Mouse (Mus musculus): ENCODE data around the gene Arl2bp. TPM values are rescaled to one million over a fixed set of nuclear protein-coding genes. Genes with fewer than 3 reads are reported as not detected.
A peak's percentile ranks its signal among the peaks of the same experiment; 100 is the strongest.

The Arl2bp gene
- polyA plus RNA-seq, 1 experiment: 36.3 TPM

DNA sequence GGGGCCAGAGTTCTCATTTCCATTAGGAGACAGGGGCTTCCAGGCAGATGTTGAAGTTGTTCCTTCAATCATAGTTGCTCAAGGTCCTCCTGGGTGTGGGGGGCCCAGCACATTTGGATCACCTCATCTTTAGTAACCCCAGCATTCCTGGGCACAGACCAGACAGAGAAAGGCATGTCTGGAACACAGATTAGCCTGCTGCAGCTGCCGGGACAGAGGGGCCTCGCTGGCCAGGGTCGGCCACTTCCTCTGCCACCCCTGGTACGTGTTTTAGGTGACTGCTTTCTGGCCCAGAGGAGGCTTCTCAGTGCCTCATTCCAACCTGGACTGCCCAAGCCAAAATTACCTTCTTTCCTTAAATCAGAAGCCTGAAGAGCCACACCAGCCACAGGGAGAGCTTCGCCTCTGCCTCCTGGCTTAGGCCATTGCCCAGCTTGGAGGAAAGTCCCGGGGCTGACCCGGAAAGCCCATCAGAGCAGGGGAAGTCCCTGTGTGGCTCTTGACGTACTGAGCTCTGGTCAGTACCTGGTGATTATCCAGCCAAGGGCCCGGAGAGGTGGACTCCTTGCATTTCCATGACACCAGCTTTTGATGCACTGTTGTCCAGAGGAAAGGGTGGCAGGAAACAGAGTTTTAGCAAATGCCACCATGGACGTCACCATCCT lies 39.3 kb downstream of the Arl2bp start:
- H3K4me1 ChIP-seq (ENCODE audit: control insufficient read depth, insufficient read depth, low read length): no peaks in the 10 kb centered on the region; the same call in none of the 2 replicates
- no peak overlapping the region for H3K4me3 ChIP-seq (replicated peaks; ENCODE audit: control insufficient read depth, low read depth, low read length)
- H3K27ac ChIP-seq (ENCODE audit: control insufficient read depth, insufficient read depth, low read depth, low read length, poor library complexity): no peak overlapping the region
- TF ChIP-seq POLR2A (IDR thresholded peaks at IDR 0.05; ENCODE audit: borderline replicate concordance, control insufficient read depth, low read depth, low read length) (no peak), CTCF (IDR thresholded peaks at IDR 0.05; ENCODE audit: control insufficient read depth, insufficient read depth, low read length) (no peak)
- 84% methylated on average over 10 of the region's 10 CpGs for WGBS

DNA sequence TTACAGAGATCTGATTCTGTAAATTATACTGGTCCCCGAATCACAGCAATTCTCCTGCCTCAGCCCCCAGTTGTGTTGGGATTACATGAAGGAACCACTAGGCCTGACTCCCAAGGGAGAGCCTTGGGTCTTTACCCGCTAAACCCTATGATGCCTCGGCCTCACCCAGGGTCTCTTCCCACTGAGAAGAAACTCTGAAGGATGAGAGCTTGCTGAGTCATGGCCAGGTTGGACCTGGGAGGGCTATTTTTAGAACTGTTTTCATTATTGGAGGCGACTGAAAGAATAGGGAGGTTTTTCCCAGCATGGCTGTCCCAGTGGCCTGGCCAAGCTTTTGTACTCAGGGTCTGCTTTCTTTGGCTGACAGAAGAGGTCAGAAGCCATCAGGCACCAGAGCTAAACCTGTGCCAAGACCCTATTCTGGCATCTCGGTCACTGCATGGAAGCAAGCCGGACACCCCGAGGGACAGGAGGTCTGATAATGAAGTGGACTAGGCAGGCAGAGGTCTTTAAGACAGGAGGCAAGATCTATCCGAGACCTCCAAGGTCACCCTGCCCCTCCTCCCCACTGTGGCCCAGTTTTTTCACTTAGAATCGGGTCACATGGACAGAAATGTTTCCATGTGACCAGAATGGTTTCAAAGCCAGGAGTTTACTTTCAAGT lies 40.5 kb downstream of the Arl2bp start:
- TF ChIP-seq POLR2A (IDR thresholded peaks at IDR 0.05; ENCODE audit: borderline replicate concordance, control insufficient read depth, low read depth, low read length) (no peak), CTCF (IDR thresholded peaks at IDR 0.05; ENCODE audit: control insufficient read depth, insufficient read depth, low read length) (no peak)
- Histone ChIP-seq H3K4me1 (ENCODE audit: control insufficient read depth, insufficient read depth, low read length) (peaks cover 3% of the 10 kb centered on the region), H3K27ac (ENCODE audit: control insufficient read depth, insufficient read depth, low read depth, low read length, poor library complexity) (no peak overlapping the region), H3K4me3 (replicated peaks; ENCODE audit: control insufficient read depth, low read depth, low read length) (no peak overlapping the region)
- WGBS: 79% methylated on average over 9 of the region's 9 CpGs

DNA sequence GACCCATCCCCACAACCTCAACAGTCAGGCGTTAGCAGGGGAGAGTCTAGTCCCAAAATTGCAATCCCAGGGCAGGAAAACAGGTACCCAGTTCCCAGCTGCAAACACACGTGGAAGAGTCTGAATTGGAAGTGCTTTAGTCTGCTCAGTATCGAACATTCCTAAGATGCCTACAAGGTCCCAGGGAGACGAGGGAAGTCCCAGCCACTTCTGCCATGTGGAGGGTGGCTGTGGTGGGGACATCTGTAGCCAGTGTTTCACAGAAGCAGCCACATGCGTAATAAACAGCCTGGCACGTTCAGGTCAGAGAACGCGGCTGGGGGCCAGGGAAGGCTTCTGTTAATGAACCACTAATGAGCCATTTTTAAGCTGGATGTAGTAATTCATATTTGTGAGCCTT lies 43.9 kb downstream of the Arl2bp start:
- H3K4me3 ChIP-seq (replicated peaks; ENCODE audit: control insufficient read depth, low read depth, low read length): no peak overlapping the region
- TF ChIP-seq POLR2A (IDR thresholded peaks at IDR 0.05; ENCODE audit: borderline replicate concordance, control insufficient read depth, low read depth, low read length): no peak
- no peak for TF ChIP-seq CTCF (IDR thresholded peaks at IDR 0.05; ENCODE audit: control insufficient read depth, insufficient read depth, low read length)
- no peak overlapping the region for H3K27ac ChIP-seq (ENCODE audit: control insufficient read depth, insufficient read depth, low read depth, low read length, poor library complexity)
- WGBS: 54% methylated on average over 8 of the region's 8 CpGs
- H3K4me1 ChIP-seq (ENCODE audit: control insufficient read depth, insufficient read depth, low read length): peaks cover 3% of the 10 kb centered on the region

DNA sequence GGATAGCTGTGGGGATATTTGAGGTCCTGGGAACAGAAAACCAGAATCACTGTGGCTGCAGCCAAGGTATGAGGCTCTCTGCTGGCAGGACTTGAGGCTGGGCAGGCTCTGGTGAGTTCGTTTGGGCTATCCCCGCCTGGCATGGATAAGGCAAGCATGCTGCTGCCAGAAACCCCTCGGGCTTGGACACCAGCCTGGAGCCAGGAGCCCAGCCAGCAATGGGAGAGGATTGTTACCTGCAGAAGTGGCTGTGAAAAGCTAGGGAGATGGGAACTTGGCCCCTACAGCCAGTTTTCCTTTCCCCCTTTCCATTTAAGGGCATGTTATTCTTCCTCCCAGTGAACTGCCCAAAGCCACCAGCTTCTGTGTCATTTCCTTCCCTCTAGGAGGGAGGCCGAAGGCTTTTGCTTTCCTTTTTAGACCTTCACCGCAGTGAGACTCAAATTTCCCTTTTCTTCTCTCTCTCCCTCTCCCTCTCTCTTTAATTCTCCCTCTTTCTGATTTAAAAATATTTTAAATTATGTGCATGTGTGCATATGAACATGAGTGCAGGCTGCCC lies 44.8 kb downstream of the Arl2bp start:
- peaks cover 3% of the 10 kb centered on the region for H3K4me1 ChIP-seq (ENCODE audit: control insufficient read depth, insufficient read depth, low read length)
- peak overlapping the region; percentile 89 for H3K27ac ChIP-seq (ENCODE audit: control insufficient read depth, insufficient read depth, low read depth, low read length, poor library complexity)
- peak overlapping the region; percentile 53 for H3K4me3 ChIP-seq (replicated peaks; ENCODE audit: control insufficient read depth, low read depth, low read length)
- TF ChIP-seq POLR2A (IDR thresholded peaks at IDR 0.05; ENCODE audit: borderline replicate concordance, control insufficient read depth, low read depth, low read length) (no peak), CTCF (IDR thresholded peaks at IDR 0.05; ENCODE audit: control insufficient read depth, insufficient read depth, low read length) (no peak)
- 2% methylated on average over 5 of the region's 5 CpGs for WGBS

DNA sequence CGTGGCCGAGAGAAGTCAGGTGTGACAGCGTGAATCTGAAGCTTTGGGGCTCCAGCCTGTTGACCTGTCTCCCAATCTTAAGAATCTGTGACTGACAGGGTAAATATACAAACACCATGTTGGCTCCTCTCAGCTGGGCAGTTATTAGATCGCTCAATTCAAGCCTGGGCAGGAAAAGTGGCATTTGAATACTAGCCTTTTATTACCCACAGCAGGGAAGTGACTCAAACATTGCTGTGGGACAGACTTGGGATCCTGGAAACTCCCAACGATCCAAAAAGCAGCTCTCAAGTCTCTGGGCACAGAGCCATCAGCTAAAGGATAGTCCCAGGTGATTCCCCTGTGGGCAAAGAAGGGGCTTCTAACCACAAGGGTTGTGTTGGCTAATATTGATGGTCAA lies 48.2 kb downstream of the Arl2bp start:
- Histone ChIP-seq H3K27ac (ENCODE audit: control insufficient read depth, insufficient read depth, low read depth, low read length, poor library complexity) (no peak overlapping the region), H3K4me3 (replicated peaks; ENCODE audit: control insufficient read depth, low read depth, low read length) (no peak overlapping the region), H3K4me1 (ENCODE audit: control insufficient read depth, insufficient read depth, low read length) (peaks cover 3% of the 10 kb centered on the region)
- TF ChIP-seq CTCF (IDR thresholded peaks at IDR 0.05; ENCODE audit: control insufficient read depth, insufficient read depth, low read length): no peak
- no peak for TF ChIP-seq POLR2A (IDR thresholded peaks at IDR 0.05; ENCODE audit: borderline replicate concordance, control insufficient read depth, low read depth, low read length)
- WGBS: 57% methylated on average over 5 of the region's 5 CpGs

DNA sequence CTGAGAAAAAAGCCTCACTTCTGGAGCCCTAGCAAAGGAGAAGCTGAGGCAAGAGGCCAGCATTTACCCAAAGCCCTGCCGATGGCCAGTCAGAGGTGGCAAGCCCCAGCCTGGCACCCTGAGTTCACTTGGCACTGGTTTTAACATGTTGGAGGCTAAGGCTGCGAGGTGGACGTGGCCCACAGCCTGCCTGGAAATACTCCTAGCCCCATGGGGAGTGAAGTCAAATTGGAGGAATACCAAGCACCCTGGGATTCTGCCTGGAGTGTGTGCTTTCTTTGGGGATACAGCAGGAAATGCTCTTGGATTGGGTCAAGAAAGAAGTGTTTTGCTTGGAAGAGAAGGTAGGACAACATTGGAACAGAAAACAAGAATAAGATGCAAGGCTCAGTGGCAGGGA lies 49.5 kb downstream of the Arl2bp start:
- H3K27ac ChIP-seq (ENCODE audit: control insufficient read depth, insufficient read depth, low read depth, low read length, poor library complexity): no peak overlapping the region
- TF ChIP-seq CTCF (IDR thresholded peaks at IDR 0.05; ENCODE audit: control insufficient read depth, insufficient read depth, low read length): no peak
- no peak for TF ChIP-seq POLR2A (IDR thresholded peaks at IDR 0.05; ENCODE audit: borderline replicate concordance, control insufficient read depth, low read depth, low read length)
- H3K4me1 ChIP-seq (ENCODE audit: control insufficient read depth, insufficient read depth, low read length): peaks cover 3% of the 10 kb centered on the region
- no peak overlapping the region for H3K4me3 ChIP-seq (replicated peaks; ENCODE audit: control insufficient read depth, low read depth, low read length)
- WGBS: 80% methylated on average over 3 of the region's 3 CpGs

DNA sequence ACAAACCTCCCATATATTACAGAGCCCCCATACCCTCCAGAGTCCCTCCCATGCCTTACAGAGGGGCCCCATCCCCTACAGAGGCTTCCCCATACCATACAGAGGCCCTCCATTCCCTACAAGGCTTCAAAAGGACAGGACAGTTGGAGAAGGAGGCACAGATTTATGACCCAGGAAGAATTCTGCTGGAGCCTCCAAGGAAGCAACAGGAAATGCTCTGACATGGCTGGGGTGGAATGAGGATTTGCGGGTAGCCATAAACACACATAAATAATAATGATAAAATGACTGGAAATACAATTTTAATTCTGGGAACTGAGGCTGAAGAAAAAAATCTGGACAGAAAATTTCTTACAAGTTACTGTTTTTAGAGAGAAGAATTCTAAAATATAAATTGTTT lies 50.4 kb downstream of the Arl2bp start:
- H3K4me1 ChIP-seq (ENCODE audit: control insufficient read depth, insufficient read depth, low read length): no peaks in the 10 kb centered on the region
- no peak overlapping the region for H3K27ac ChIP-seq (ENCODE audit: control insufficient read depth, insufficient read depth, low read depth, low read length, poor library complexity)
- no peak overlapping the region for H3K4me3 ChIP-seq (replicated peaks; ENCODE audit: control insufficient read depth, low read depth, low read length)
- TF ChIP-seq CTCF (IDR thresholded peaks at IDR 0.05; ENCODE audit: control insufficient read depth, insufficient read depth, low read length) (no peak), POLR2A (IDR thresholded peaks at IDR 0.05; ENCODE audit: borderline replicate concordance, control insufficient read depth, low read depth, low read length) (no peak)
- WGBS: 80% methylated on average over 1 of the region's 1 CpGs

Other genes with a start within 250 kb of the Arl2bp start
- gene Nlrc5, start 232.2 kb upstream of the Arl2bp start, polyA plus RNA-seq (2011; ENCODE audit: insufficient read depth, insufficient read length, low replicate concordance, missing spikeins): 16.5 TPM in 2 replicates
- gene Cpne2, start 133.6 kb upstream of the Arl2bp start, polyA plus RNA-seq (2011; ENCODE audit: insufficient read depth, insufficient read length, low replicate concordance, missing spikeins): 23.4 and 36.1 TPM in 2 replicates
- 8.7 and 9.5 TPM in 2 replicates for gene Rspry1, start 64.7 kb upstream of the Arl2bp start, polyA plus RNA-seq (2011; ENCODE audit: insufficient read depth, insufficient read length, low replicate concordance, missing spikeins)
- gene Fam192a, start 64.6 kb upstream of the Arl2bp start, polyA plus RNA-seq (2011; ENCODE audit: insufficient read depth, insufficient read length, low replicate concordance, missing spikeins): 42.7 and 45.8 TPM in 2 replicates
- not detected in 2 replicates for gene Pllp, start 29.7 kb downstream of the Arl2bp start, polyA plus RNA-seq (2011; ENCODE audit: insufficient read depth, insufficient read length, low replicate concordance, missing spikeins)
- 0.57 TPM in 1 of 2 replicates, not detected in the other for gene Ccl22, start 79.0 kb downstream of the Arl2bp start, polyA plus RNA-seq (2011; ENCODE audit: insufficient read depth, insufficient read length, low replicate concordance, missing spikeins)
- gene Cx3cl1, start 105.4 kb downstream of the Arl2bp start, polyA plus RNA-seq (2011; ENCODE audit: insufficient read depth, insufficient read length, low replicate concordance, missing spikeins): 3.6 TPM in 1 of 2 replicates, not detected in the other
- gene Ccl17, start 143.9 kb downstream of the Arl2bp start, polyA plus RNA-seq (2011; ENCODE audit: insufficient read depth, insufficient read length, low replicate concordance, missing spikeins): not detected in 2 replicates
- 21.8 and 35.8 TPM in 2 replicates for gene Coq9, start 171.7 kb downstream of the Arl2bp start, polyA plus RNA-seq (2011; ENCODE audit: insufficient read depth, insufficient read length, low replicate concordance, missing spikeins)
- 36.7 and 38.1 TPM in 2 replicates for gene Ciapin1, start 171.8 kb downstream of the Arl2bp start, polyA plus RNA-seq (2011; ENCODE audit: insufficient read depth, insufficient read length, low replicate concordance, missing spikeins)
- 33.6 and 37.9 TPM in 2 replicates for gene Polr2c, start 190.8 kb downstream of the Arl2bp start, polyA plus RNA-seq (2011; ENCODE audit: insufficient read depth, insufficient read length, low replicate concordance, missing spikeins)
- 3.0 and 5.6 TPM in 2 replicates for gene Dok4, start 209.7 kb downstream of the Arl2bp start, polyA plus RNA-seq (2011; ENCODE audit: insufficient read depth, insufficient read length, low replicate concordance, missing spikeins)

Data from bone marrow, adult 2 months (tissue).